Mouse (Mus musculus) fibroblast of lung, adult 2 months (primary cell): ENCODE measurements at regions not wholly inside any gene's neighbourhood (a gene's known extent, or its start where the extent isn't known, plus 50 kb on each side); places are given as distances from the start of the nearest gene placed in this dataset.

Source experiments
- DNase-seq: peaks from one replicate; pipeline ENCODE4 v3.0.0-alpha.2; 2011; ENCODE audit warnings: low read depth

DNA sequence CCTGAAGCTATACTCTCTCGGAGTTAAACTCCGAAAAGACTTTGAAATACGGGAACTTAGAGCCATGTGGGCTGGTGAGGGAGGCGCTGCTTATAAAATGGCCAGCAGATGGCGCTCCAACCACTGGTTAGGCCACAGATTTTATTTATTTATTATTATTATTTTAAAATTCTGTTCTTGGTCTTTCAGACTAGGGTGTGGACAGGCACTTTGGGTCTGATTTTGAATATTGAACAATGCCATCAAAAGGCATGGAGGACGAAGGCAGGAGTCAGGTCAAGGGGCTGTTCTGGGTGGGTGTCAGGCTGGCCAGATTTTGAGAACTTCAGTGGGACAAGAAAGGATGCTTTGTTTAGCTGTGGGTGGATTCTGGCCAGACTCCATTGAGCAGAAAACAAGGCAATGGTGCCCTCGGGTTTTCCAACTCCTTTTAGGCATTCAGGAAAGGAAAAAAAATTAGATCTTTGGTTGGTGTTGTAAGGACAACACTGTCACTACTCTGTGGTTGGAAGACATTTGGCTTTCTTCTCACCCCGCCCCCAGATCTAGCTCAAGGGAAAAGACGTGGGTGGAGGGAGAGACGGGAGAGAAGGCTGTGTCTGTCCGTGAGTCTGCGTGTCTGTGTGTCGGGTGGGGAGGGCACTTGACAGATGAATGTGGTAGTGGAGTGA is 319.5 kb downstream of the Med13l start:
- peak; percentile 51 for DNase-seq

- no peak for DNase-seq
Measured at GRCm38 (mm10) chr5:118880546-118880945, 320.1 kb downstream of the Med13l start.

DNA sequence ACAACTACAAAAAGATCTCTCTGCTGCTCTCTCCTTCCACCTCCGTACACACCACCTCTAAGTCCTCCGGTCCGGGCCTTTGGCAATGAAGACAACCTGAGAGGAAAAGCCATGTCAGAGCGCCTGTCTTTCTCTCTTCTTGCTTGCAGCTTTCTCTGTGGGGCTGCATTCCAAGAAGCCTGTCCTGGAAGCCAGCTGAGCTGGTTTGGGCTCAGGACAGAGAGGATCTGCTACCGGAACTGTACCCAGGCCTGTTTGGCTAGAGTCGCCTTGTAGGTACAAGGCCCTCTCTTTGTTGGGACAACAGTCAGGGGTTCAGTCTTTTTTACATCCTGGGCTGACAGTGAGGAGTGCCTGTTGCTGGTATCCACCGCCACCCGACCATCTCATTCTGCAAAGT is 321.4 kb downstream of the Med13l start:
- DNase-seq = no peak

GRCm38 (mm10) chr5:118888131-118888530 is 327.7 kb downstream of the Med13l start:
- no peak for DNase-seq

- no peak for DNase-seq
Measured at GRCm38 (mm10) chr5:118891131-118891530, 330.7 kb downstream of the Med13l start.

DNA sequence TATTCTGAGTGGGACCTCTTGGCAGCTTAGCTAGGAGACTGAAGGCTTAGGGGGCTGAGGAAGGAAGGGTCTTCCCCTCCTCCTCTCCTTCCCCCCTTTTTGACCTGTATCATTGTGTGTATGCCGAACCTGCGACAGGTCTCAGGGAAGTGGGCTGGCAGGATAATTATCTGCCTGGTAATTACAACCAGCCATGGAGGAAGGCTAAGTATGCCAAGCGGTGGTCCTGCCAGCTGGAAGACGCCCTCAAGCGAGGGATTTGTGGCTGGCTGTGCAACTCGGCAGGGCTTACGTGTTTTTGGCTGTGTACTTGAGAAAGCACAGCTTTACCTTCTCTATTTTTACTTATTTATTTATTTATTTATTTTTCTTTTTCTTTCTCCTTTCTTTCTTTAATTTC is 347.7 kb downstream of the Med13l start:
- no peak for DNase-seq

DNA sequence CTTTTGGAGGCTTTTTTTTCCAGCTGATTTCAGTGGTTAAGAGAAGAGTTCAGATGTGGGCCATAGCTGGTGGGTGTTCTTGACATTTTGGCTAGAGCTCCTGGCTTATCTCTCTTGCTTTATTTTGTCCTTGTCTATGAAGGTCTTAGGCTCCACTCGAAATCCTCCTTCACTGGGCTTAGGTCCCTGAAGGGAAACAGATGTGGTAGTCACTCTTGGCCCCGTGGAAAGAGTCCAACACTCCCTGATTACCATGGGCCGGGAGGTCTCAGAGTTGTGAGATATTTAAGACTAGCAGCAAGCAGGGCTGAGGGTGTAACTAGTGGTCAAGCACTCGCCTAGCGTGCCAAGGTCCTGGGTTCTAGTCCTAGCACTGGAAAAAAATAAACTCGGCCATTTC is 349.3 kb downstream of the Med13l start:
- DNase-seq = no peak

DNA sequence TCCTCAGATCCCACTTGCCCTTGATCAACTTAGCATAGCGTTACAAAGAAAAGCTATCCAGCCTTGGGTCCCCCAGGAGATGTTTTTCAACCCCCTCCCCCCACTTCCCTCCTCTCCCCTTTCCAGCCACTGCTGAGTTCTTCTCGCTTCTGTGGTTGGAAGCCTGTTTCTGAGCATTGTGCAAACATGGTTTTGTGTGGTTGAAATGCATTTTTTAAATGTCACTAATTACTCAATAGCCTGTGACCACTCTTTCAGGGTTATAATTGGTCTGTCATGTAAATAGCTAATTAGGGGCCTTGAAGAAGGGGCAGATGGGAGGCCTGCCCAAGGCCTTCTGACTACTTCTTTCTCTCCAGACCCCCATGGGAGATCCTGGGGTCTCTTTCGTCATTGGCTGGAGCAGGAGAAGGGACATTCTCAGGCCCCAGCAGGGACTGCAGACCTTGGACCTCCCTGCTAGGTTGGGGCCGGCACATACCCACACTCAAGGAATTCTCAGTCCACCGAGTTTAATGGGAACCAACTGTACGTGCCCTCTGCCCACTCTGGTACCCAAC is 353.8 kb downstream of the Med13l start:
- DNase-seq = no peak

DNA sequence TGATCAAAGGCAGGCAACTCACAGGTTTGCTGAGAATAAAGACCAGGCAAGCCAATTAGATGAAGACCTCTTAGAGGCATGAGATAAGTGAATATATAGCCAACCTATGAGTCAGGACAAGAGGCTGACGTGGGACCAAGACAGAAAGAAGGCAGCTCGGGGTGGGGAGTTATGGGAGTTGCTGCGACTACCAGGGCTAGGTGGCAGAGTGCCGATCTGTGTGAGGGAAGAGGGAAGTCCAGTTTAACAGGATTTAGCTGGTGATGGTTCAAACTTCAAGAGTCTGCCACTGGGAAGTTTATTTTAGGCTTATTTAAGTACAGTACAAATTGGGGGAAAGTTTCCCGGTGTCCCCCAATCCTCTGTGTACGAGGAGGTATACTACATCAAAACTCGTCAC is 362.9 kb downstream of the Med13l start:
- no peak for DNase-seq

DNA sequence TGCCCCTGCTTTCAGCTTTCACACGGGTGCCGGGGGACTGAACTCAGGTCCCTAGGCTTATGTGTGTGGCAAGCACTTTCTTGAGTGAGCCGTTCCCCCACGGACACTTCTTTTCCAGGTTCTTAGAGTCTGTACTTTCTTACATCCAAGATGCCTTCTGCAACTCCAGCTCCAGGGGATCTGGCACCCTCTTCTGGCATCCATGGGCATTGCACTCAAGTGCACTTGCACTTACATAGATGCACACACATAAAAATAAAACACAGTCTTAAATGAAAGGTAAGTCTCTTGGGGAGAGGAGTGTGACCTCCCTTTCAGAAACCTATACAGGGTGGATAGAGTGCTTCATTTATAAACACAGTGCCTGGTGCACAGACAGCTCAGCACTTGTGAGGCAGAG is 368.6 kb downstream of the Med13l start:
- no peak for DNase-seq

DNA sequence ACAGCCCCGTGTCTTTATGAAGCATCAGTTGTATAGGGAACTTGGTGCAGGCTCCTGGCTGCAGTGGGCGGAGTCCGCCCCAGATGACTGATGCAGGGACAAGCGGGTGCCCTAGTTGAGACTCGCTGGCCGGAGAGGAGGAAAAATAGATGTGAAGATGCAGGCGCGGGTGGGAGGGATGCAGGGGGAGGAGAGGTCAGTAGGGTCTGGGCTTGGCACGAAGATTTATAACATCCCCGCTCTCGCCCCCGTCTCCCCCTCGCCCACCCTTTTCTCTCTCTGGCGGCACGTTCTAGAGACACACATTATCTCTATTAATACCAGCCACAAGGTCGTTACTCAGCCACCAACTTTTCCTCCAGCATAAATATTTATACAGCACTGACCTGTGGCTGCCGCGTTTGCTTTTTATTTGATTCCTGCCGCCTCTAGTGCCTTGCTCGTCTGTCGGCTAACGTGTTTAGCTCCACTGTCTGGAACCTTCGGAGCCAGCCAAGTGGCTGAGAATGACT is 369.6 kb downstream of the Med13l start:
- DNase-seq = no peak

- no peak for DNase-seq
Measured at GRCm38 (mm10) chr5:118939336-118940039, 379.0 kb downstream of the Med13l start.

DNA sequence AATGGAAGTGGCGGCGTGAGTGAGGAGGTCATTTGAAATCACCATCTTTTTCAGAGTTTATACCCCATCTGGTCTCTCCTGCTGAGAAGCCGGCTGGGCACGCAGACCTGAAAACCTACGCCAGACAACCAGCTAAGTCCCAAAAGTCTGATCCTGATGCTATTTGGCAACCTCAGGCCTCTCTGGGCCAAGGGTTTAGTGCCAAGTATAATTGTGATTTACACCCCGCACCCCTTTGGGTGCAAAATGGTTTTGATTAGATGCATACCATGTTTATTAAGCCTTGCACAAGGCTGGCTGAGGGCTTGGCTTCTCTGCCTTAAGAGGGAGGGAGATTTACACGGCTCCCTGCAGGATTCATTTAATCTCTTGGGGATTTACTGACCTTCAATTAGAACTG is 383.8 kb downstream of the Med13l start:
- peak; percentile 20 for DNase-seq

GRCm38 (mm10) chr5:118946090-118946489 is 385.6 kb downstream of the Med13l start:
- no peak for DNase-seq

- DNase-seq = no peak
Measured at GRCm38 (mm10) chr5:118946994-118947393, 386.5 kb downstream of the Med13l start.

DNA sequence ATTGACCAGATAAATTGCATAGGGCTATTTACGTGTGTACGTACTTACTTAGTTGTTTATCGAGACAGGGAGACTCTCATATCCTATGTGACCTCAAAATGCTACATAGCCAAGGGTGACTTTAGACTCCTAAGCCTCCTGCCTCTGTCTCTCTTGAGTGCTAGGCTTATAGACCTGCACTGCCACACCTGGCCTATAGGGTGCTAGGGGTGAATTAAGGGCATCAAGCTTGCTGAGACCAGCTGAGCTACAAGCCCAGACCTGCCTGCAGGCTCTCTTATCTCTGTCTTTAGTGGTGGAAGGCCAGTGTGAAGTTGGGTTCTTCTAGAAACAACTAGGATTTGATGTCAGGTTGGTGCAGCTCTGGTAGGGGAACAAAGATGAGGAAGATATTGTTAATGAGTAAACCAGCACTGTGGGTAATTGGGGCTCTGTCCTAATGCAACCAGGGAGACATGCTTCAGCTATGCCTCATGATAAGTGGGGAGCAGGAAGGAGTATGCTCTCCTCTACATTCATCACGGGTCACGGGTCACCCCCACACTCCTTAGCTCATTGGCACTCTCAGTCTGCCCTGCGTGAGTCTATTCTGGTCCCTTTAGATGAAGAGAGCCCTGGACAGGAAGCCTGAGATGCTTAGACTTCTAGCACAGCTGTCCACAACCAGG is 387.8 kb downstream of the Med13l start:
- no peak for DNase-seq

DNA sequence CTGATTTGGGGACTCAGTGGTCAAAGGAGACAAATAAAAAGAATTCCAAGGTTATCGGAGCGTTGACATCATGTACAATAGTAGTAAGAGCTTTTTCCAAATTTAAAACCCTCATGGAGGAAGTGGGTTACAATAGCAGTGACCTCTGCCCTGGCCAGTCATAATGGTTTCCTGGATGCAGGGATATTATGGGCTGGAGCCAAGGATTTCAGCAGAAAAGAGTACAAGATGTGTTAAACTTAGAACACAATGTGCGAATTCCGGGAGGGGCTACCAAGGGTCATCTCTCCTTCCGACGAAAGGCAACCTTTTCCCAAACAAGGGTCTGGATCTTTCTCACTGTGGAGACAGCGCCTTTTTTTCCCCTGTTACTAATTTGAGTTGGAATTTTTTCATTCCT is 390.6 kb downstream of the Med13l start:
- no peak for DNase-seq

GRCm38 (mm10) chr5:118960521-118961001 is 400.1 kb downstream of the Med13l start:
- no peak for DNase-seq

GRCm38 (mm10) chr5:118961091-118961490 is 400.6 kb downstream of the Med13l start:
- no peak for DNase-seq

- DNase-seq = no peak
Measured at GRCm38 (mm10) chr5:118962152-118962551, 401.7 kb downstream of the Med13l start.

DNA sequence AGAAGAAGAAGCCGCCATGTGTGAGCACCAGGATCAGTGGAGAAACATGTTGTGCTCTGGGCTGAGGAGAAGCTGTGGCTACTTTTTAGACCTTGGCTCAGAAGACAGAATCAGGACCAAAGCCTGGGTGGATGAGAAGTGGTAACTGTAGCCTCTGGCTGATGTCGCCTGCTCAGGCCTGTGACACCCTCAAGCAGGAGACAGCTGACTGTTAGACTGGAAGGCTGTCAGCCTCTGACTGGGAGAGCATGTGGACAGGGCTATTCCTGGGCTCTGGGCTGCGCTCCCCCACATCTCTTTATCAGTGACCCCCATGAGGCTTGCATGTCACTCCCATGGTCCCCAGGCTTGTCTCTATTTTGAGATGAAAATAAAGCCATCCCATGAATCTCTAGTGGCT is 402.5 kb downstream of the Med13l start:
- no peak for DNase-seq

GRCm38 (mm10) chr5:118966901-118967300 is 406.4 kb downstream of the Med13l start:
- DNase-seq = no peak

DNA sequence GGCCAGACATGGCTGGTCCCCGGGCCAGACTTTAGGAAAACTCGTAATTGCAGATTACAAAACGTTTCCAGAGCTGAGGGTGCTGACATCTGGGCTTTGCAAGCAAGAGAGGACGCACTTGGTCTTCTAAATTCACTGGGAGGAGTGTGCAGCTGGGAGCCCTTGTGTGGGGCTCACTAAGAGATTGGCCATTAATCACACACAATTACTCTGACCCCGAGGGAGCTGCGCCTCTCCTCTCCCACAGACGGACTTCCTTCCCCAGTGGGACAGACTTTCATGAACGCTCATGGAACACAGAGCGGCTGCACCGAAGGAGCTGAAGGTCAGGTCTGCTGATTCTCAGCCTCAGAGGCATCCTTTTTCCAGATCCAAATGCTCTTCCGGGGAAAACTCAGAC is 407.2 kb downstream of the Med13l start:
- DNase-seq = no peak
